22 mouse cellular contexts compared by ENCODE assay signal in the genomic region with DNA sequence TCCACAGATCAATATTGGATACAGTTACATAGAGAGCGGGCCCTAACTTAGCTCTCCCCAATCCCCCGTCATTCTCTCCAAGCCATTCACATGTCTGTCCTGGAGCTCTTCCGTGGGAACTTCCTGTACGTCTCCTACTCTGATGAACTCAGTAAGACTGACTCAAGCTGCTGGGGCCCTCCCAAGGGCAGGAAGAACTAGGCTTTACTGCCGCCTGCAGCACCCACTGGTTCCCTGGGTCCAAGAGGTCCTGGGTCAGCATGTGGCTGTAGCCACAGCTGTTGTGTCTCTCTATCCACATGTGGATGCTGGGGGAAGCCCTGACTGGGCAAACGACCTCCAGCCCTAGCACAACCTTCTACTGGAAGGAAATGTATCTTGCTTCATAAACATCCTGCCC. TPM values are rescaled to one million over a fixed set of nuclear protein-coding genes. Genes with fewer than 3 reads are reported as not detected.
DNase-seq lines count a peak whose midpoint lies in the region; ATAC-seq lines count a peak whose summit lies in the region.
"Had no signal": no experiment of that assay in that cellular context is flagged by ENCODE, and none has a peak within 500 bp of the region (broad histone marks: within the 10 kb centered on the region; RNA-seq: fewer than 3 reads in every experiment).

No protein-coding gene starts in this region.

- DNase-seq in forebrain, embryonic 11.5 days (ENCODE audit: low spot score): peak; percentile 10
- DNase-seq in forebrain, embryonic 10.5 days (ENCODE audit: extremely low spot score, low spot score): no peak
- DNase-seq in lung, adult 18-20 months: no peak
- peak; percentile 24 for DNase-seq in urinary bladder, postnatal 14 days (ENCODE audit: low spot score)
- DNase-seq in urinary bladder, postnatal 25 days (ENCODE audit: low spot score): no peak
- DNase-seq in thymus, postnatal 0 days (ENCODE audit: low spot score): no peak
- DNase-seq: adrenal gland, adult 8-10 months; adrenal gland, postnatal 36 days; cerebellum, adult 2 months; cerebellum, postnatal 10 days; forebrain, postnatal 0 days; gastrocnemius, postnatal 14 days; heart, postnatal 10 days; heart, postnatal 4 days had no signal

- no peak overlapping the region for H3K9ac ChIP-seq in forebrain, embryonic 11.5 days (ENCODE audit: low read length)
- H3K9ac ChIP-seq in lung, embryonic 16.5 days (ENCODE audit: low read length): no peak overlapping the region
- H3K9ac ChIP-seq: forebrain, embryonic 13.5 days; forebrain, postnatal 0 days; hindbrain, embryonic 12.5 days had no signal

- H3K4me1 ChIP-seq in forebrain, embryonic 11.5 days (replicated peaks; ENCODE audit: control insufficient read depth, insufficient read depth, low read length): no peaks in the 10 kb centered on the region
- no peaks in the 10 kb centered on the region for H3K4me1 ChIP-seq in forebrain, embryonic 10.5 days
- no peaks in the 10 kb centered on the region for H3K4me1 ChIP-seq in lung, embryonic 16.5 days (replicated peaks; ENCODE audit: control insufficient read depth, insufficient read depth, low read length)
- H3K4me1 ChIP-seq: forebrain, embryonic 13.5 days; hindbrain, embryonic 12.5 days had no signal

- no peak overlapping the region for H3K4me3 ChIP-seq in forebrain, embryonic 11.5 days (ENCODE audit: low read depth, low read length)
- no peak overlapping the region for H3K4me3 ChIP-seq in forebrain, embryonic 10.5 days
- H3K4me3 ChIP-seq in lung, embryonic 16.5 days (ENCODE audit: low read length): no peak overlapping the region
- H3K4me3 ChIP-seq: forebrain, embryonic 13.5 days; heart, embryonic 10.5 days; hindbrain, embryonic 12.5 days had no signal

- no peaks in the 10 kb centered on the region for H3K27me3 ChIP-seq in forebrain, embryonic 11.5 days (ENCODE audit: control insufficient read depth, insufficient read depth, low read length)
- H3K27me3 ChIP-seq in forebrain, embryonic 10.5 days (ENCODE audit: poor library complexity, severe bottlenecking): no peaks in the 10 kb centered on the region
- no peaks in the 10 kb centered on the region for H3K27me3 ChIP-seq in lung, embryonic 16.5 days (ENCODE audit: control insufficient read depth, insufficient read depth, low read depth, low read length)
- H3K27me3 ChIP-seq: forebrain, embryonic 13.5 days; hindbrain, embryonic 12.5 days had no signal

- no peak overlapping the region for H3K4me2 ChIP-seq in forebrain, embryonic 11.5 days (ENCODE audit: low read depth, low read length, severe bottlenecking)
- H3K4me2 ChIP-seq in lung, embryonic 16.5 days (ENCODE audit: low read depth, low read length): no peak overlapping the region
- H3K4me2 ChIP-seq: forebrain, embryonic 13.5 days; hindbrain, embryonic 12.5 days had no signal

- 82% methylated on average over 6 of the region's 6 CpGs for WGBS in forebrain, embryonic 11.5 days
- 80% methylated on average over 6 of the region's 6 CpGs for WGBS in forebrain, embryonic 10.5 days
- WGBS in lung, embryonic 16.5 days: 47% methylated on average over 6 of the region's 6 CpGs

- no peaks in the 10 kb centered on the region for H3K9me3 ChIP-seq in forebrain, embryonic 11.5 days (ENCODE audit: control insufficient read depth, low read length)
- H3K9me3 ChIP-seq in forebrain, embryonic 10.5 days: no peaks in the 10 kb centered on the region
- H3K9me3 ChIP-seq in lung, embryonic 16.5 days (ENCODE audit: control insufficient read depth, low read length): no peaks in the 10 kb centered on the region
- H3K9me3 ChIP-seq: forebrain, embryonic 13.5 days; G1E; heart, embryonic 10.5 days; hindbrain, embryonic 12.5 days had no signal

- no peak for ATAC-seq in forebrain, embryonic 11.5 days (replicated peaks; ENCODE audit: low FRiP score)
- ATAC-seq in lung, embryonic 16.5 days (ENCODE audit: low read depth): peak; percentile 23; the same call in 1 of the 2 replicates
- ATAC-seq: forebrain, embryonic 13.5 days; forebrain, postnatal 0 days; hindbrain, embryonic 16.5 days had no signal

- H3K27ac ChIP-seq in forebrain, embryonic 11.5 days (ENCODE audit: low read depth, low read length): no peak overlapping the region
- H3K27ac ChIP-seq in forebrain, embryonic 10.5 days: no peak overlapping the region
- H3K27ac ChIP-seq in lung, embryonic 16.5 days (ENCODE audit: low read length): 0 out of 2 replicates have a peak overlapping the region, but pooled peaks have one; percentile 21
- H3K27ac ChIP-seq: forebrain, embryonic 13.5 days; heart, embryonic 10.5 days; hindbrain, embryonic 12.5 days had no signal

- H3K36me3 ChIP-seq in forebrain, embryonic 11.5 days (ENCODE audit: control insufficient read depth, insufficient read depth, low read length): no peaks in the 10 kb centered on the region
- no peaks in the 10 kb centered on the region for H3K36me3 ChIP-seq in forebrain, embryonic 10.5 days (replicated peaks)
- H3K36me3 ChIP-seq in lung, embryonic 16.5 days (ENCODE audit: control insufficient read depth, insufficient read depth, low read length): no peaks in the 10 kb centered on the region
- H3K36me3 ChIP-seq: G1E; heart, embryonic 10.5 days; hindbrain, embryonic 12.5 days had no signal

RNA-seq across cellular contexts. Expression of gene Tmigd1, which starts 27.2 kb away (rescaled TPM):
- not detected in 2 replicates for polyA plus RNA-seq in forebrain, embryonic 11.5 days (2014; fragmentation: Nextera tagmentation; extraction: Ambion mirVana)
- not detected in 2 replicates for polyA plus RNA-seq in forebrain, embryonic 10.5 days (2016; fragmentation: Nextera tagmentation; extraction: Ambion mirVana)
- 0.11 and 0.47 TPM in 2 replicates for polyA plus RNA-seq in lung, embryonic 16.5 days (2015; fragmentation: Nextera tagmentation; extraction: Ambion mirVana)
- polyA plus RNA-seq in thymus, postnatal 0 days (2015; fragmentation: Nextera tagmentation; extraction: Ambion mirVana): 1.3 and 1.8 TPM in 2 replicates
- polyA plus RNA-seq: cerebellum, adult 2 months; embryonic facial prominence, embryonic 11.5 days; forebrain, postnatal 0 days; G1E; heart, embryonic 14.5 days; hindbrain, embryonic 16.5 days had no signal

RNA-seq across cellular contexts. Expression of gene Cpd, which starts 27.9 kb away (rescaled TPM):
- polyA plus RNA-seq in forebrain, embryonic 11.5 days (2014; fragmentation: Nextera tagmentation; extraction: Ambion mirVana): 14.3 and 15.6 TPM in 2 replicates
- 8.2 and 9.0 TPM in 2 replicates for polyA plus RNA-seq in forebrain, embryonic 10.5 days (2016; fragmentation: Nextera tagmentation; extraction: Ambion mirVana)
- polyA plus RNA-seq in lung, embryonic 16.5 days (2015; fragmentation: Nextera tagmentation; extraction: Ambion mirVana): 12.6 and 13.4 TPM in 2 replicates
- polyA plus RNA-seq in thymus, postnatal 0 days (2015; fragmentation: Nextera tagmentation; extraction: Ambion mirVana): 3.2 and 3.3 TPM in 2 replicates

RNA-seq across cellular contexts. Expression of gene Blmh, which starts 49.8 kb away (rescaled TPM):
- polyA plus RNA-seq in forebrain, embryonic 11.5 days (2014; fragmentation: Nextera tagmentation; extraction: Ambion mirVana): 167 and 174 TPM in 2 replicates
- 206 and 209 TPM in 2 replicates for polyA plus RNA-seq in forebrain, embryonic 10.5 days (2016; fragmentation: Nextera tagmentation; extraction: Ambion mirVana)
- 163 and 165 TPM in 2 replicates for polyA plus RNA-seq in lung, embryonic 16.5 days (2015; fragmentation: Nextera tagmentation; extraction: Ambion mirVana)
- 106 and 114 TPM in 2 replicates for polyA plus RNA-seq in thymus, postnatal 0 days (2015; fragmentation: Nextera tagmentation; extraction: Ambion mirVana)

Comparison
In these comparisons a context has a peak if more than half of its experiments do, and no peak if none do; other contexts are left out.
1. DNase-seq: peak in forebrain, embryonic 11.5 days (single experiment) and urinary bladder, postnatal 14 days (single experiment); none in forebrain, embryonic 10.5 days (single experiment), lung, adult 18-20 months (0 of 2), urinary bladder, postnatal 25 days (single experiment) and thymus, postnatal 0 days (single experiment).